Mouse (Mus musculus) embryonic facial prominence, embryonic 10.5 days (tissue): ENCODE data around the gene Tuba4a. TPM values are rescaled to one million over a fixed set of nuclear protein-coding genes. Genes with fewer than 3 reads are reported as not detected.

Experiments
- DNase-seq: peaks from one replicate; pipeline ENCODE4 v3.0.0-alpha.2; 2017; ENCODE audit warnings: low spot score
- H3K27ac ChIP-seq: fragments of 300-500 bp; sonication (generic); replicated peaks from 2 replicates; pipeline ENCODE4 v1.5.1; 2016; ENCODE audit warnings: mild to moderate bottlenecking
- H3K27me3 ChIP-seq: fragments of 300-500 bp; sonication (generic); replicated peaks from 2 replicates; pipeline ENCODE4 v1.6.1; 2016; ENCODE audit warnings: low read depth, mild to moderate bottlenecking; ENCODE audit not compliant: poor library complexity, severe bottlenecking
- H3K36me3 ChIP-seq: fragments of 300-500 bp; sonication (generic); replicated peaks from 2 replicates; pipeline ENCODE4 v1.6.1; 2016; ENCODE audit warnings: mild to moderate bottlenecking, moderate library complexity
- H3K4me1 ChIP-seq: fragments of 300-500 bp; sonication (generic); 2 replicates; pipeline ENCODE4 v1.6.1; 2016
- H3K4me3 ChIP-seq: fragments of 300-500 bp; sonication (generic); 2 replicates; pipeline ENCODE4 v1.5.1; 2016; ENCODE audit warnings: mild to moderate bottlenecking, moderate library complexity
- H3K9me3 ChIP-seq: fragments of 300-500 bp; sonication (generic); 2 replicates; pipeline ENCODE4 v1.6.1; 2016; ENCODE audit warnings: mild to moderate bottlenecking
- WGBS: fragments of 180-500 bp; shearing (Covaris S2); methylation state at CpG from one replicate; pipeline ENCODE4 v1.1.7; 2016; 5-methylcytosine and 5-hydroxymethylcytosine counted together
- polyA plus RNA-seq: library from polyadenylated mRNA; unstranded; fragments of >200 nt; fragmentation: Nextera tagmentation; extraction: Ambion mirVana; gene quantifications from 2 replicates; pipeline ENCODE4 v1.2.1, GENCODE M21; 2016

Gene Tuba4a
- polyA plus RNA-seq, 1 experiment from 2014 or later: 16.3 TPM

GRCm38 (mm10) chr1:75230335-75230994 lies 10.8 kb upstream of the Tuba4a start:
- Histone ChIP-seq H3K9me3 (no peaks in the 10 kb centered on the region), H3K36me3 (no peaks in the 10 kb centered on the region), H3K4me1 (no peaks in the 10 kb centered on the region), H3K27ac (no peak overlapping the region), H3K4me3 (no peak overlapping the region), H3K27me3 (peaks cover 12% of the 10 kb centered on the region)
- 74% methylated on average over 7 of the region's 7 CpGs for WGBS
- DNase-seq: no peak

- Histone ChIP-seq H3K27ac (no peak overlapping the region), H3K9me3 (no peaks in the 10 kb centered on the region), H3K4me1 (no peaks in the 10 kb centered on the region), H3K27me3 (peaks cover 4% of the 10 kb centered on the region), H3K36me3 (no peaks in the 10 kb centered on the region), H3K4me3 (no peak overlapping the region)
- WGBS: 79% methylated on average over 4 of the region's 4 CpGs
- no peak for DNase-seq
These were observed 9.5 kb upstream of the Tuba4a start for GRCm38 (mm10) chr1:75229158-75229557.

GRCm38 (mm10) chr1:75227653-75228052 lies 8.0 kb upstream of the Tuba4a start:
- Histone ChIP-seq H3K27me3 (peaks cover 9% of the 10 kb centered on the region), H3K4me3 (no peak overlapping the region), H3K9me3 (no peaks in the 10 kb centered on the region), H3K27ac (no peak overlapping the region), H3K36me3 (no peaks in the 10 kb centered on the region), H3K4me1 (no peaks in the 10 kb centered on the region)
- WGBS: 56% methylated on average over 1 of the region's 1 CpGs
- no peak for DNase-seq

GRCm38 (mm10) chr1:75226138-75226537 lies 6.5 kb upstream of the Tuba4a start:
- Histone ChIP-seq H3K9me3 (no peaks in the 10 kb centered on the region), H3K36me3 (no peaks in the 10 kb centered on the region), H3K27ac (no peak overlapping the region), H3K27me3 (peaks cover 25% of the 10 kb centered on the region), H3K4me3 (no peak overlapping the region), H3K4me1 (no peaks in the 10 kb centered on the region)
- DNase-seq: no peak
- 69% methylated on average over 2 of the region's 2 CpGs for WGBS

GRCm38 (mm10) chr1:75225473-75225872 lies 5.8 kb upstream of the Tuba4a start:
- peaks cover 31% of the 10 kb centered on the region for H3K27me3 ChIP-seq
- no peaks in the 10 kb centered on the region for H3K36me3 ChIP-seq
- no peaks in the 10 kb centered on the region for H3K4me1 ChIP-seq
- 75% methylated on average over 3 of the region's 3 CpGs for WGBS
- no peak overlapping the region for H3K4me3 ChIP-seq
- H3K9me3 ChIP-seq: no peaks in the 10 kb centered on the region
- no peak overlapping the region for H3K27ac ChIP-seq
- DNase-seq: no peak

- Histone ChIP-seq H3K4me1 (peaks cover 14% of the 10 kb centered on the region), H3K36me3 (no peaks in the 10 kb centered on the region), H3K27me3 (peaks cover 51% of the 10 kb centered on the region), H3K27ac (no peak overlapping the region), H3K9me3 (no peaks in the 10 kb centered on the region), H3K4me3 (no peak overlapping the region)
- DNase-seq: no peak
- WGBS: 77% methylated on average over 6 of the region's 6 CpGs
These were observed 3.9 kb upstream of the Tuba4a start for GRCm38 (mm10) chr1:75223532-75223931.

- WGBS: 82% methylated on average over 6 of the region's 6 CpGs
These were observed 3.3 kb upstream of the Tuba4a start for GRCm38 (mm10) chr1:75222926-75223325.

GRCm38 (mm10) chr1:75221538-75221937 lies 1.9 kb upstream of the Tuba4a start:
- Histone ChIP-seq H3K9me3 (no peaks in the 10 kb centered on the region), H3K4me1 (peaks cover 25% of the 10 kb centered on the region), H3K27ac (no peak overlapping the region), H3K27me3 (peaks cover 71% of the 10 kb centered on the region), H3K4me3 (no peak overlapping the region), H3K36me3 (no peaks in the 10 kb centered on the region)
- no peak for DNase-seq
- 84% methylated on average over 3 of the region's 3 CpGs for WGBS

More at GRCm38 (mm10) chr1:75222926-75223325, 3.3 kb upstream of the Tuba4a start:
- DNase-seq: no peak
- H3K27me3 ChIP-seq: peaks cover 57% of the 10 kb centered on the region
- H3K36me3 ChIP-seq: no peaks in the 10 kb centered on the region
- peaks cover 20% of the 10 kb centered on the region for H3K4me1 ChIP-seq
- no peak overlapping the region for H3K4me3 ChIP-seq
- no peaks in the 10 kb centered on the region for H3K9me3 ChIP-seq
- H3K27ac ChIP-seq: no peak overlapping the region

GRCm38 (mm10) chr1:75219078-75219477 lies 587 bp downstream of the Tuba4a start:
- H3K36me3 ChIP-seq: peaks cover 21% of the 10 kb centered on the region
- H3K4me3 ChIP-seq: peak overlapping the region; percentile 63
- no peaks in the 10 kb centered on the region for H3K9me3 ChIP-seq
- H3K4me1 ChIP-seq: peaks cover 25% of the 10 kb centered on the region
- DNase-seq: peak; percentile 80
- no peak overlapping the region for H3K27ac ChIP-seq
- peaks cover 85% of the 10 kb centered on the region for H3K27me3 ChIP-seq
- WGBS: under 1% methylated on average over 24 of the region's 24 CpGs

- Histone ChIP-seq H3K9me3 (no peaks in the 10 kb centered on the region), H3K4me3 (peak overlapping the region; percentile 63), H3K4me1 (peaks cover 25% of the 10 kb centered on the region), H3K27ac (peak overlapping the region; percentile 32; the same call in 1 of the 2 replicates), H3K27me3 (peaks cover 83% of the 10 kb centered on the region), H3K36me3 (peaks cover 28% of the 10 kb centered on the region)
- peak; percentile 44 for DNase-seq
- WGBS: 2% methylated on average over 38 of the region's 38 CpGs
These were observed 1.3 kb downstream of the Tuba4a start for GRCm38 (mm10) chr1:75218227-75219001.

GRCm38 (mm10) chr1:75217893-75218226 lies 1.8 kb downstream of the Tuba4a start:
- no peaks in the 10 kb centered on the region for H3K9me3 ChIP-seq
- H3K4me3 ChIP-seq: peak overlapping the region; percentile 63
- DNase-seq: no peak
- 5% methylated on average over 6 of the region's 6 CpGs for WGBS
- H3K36me3 ChIP-seq: peaks cover 33% of the 10 kb centered on the region
- H3K27me3 ChIP-seq: peaks cover 77% of the 10 kb centered on the region
- peaks cover 27% of the 10 kb centered on the region for H3K4me1 ChIP-seq
- H3K27ac ChIP-seq: no peak overlapping the region

- Histone ChIP-seq H3K4me1 (peaks cover 36% of the 10 kb centered on the region), H3K9me3 (no peaks in the 10 kb centered on the region), H3K27me3 (peaks cover 69% of the 10 kb centered on the region), H3K36me3 (peaks cover 42% of the 10 kb centered on the region), H3K27ac (no peak overlapping the region), H3K4me3 (no peak overlapping the region)
- 79% methylated on average over 13 of the region's 13 CpGs for WGBS
- no peak for DNase-seq
These were observed 2.7 kb downstream of the Tuba4a start for GRCm38 (mm10) chr1:75216797-75217585.
